Mouse (Mus musculus): ENCODE measurements at regions not wholly inside any gene's neighbourhood (a gene's known extent, or its start where the extent isn't known, plus 50 kb on each side); places are given as distances from the start of the nearest gene placed in this dataset.

GRCm38 (mm10) chr13:78580863-78581595 lies 381.5 kb upstream of the Nr2f1 start:
- no peak for DNase-seq (ENCODE audit: low spot score in 2 of 2)

GRCm38 (mm10) chr13:78577497-78577896 lies 377.9 kb upstream of the Nr2f1 start:
- DNase-seq (ENCODE audit: low spot score in 2 of 2), result no peak

GRCm38 (mm10) chr13:78576300-78577296 lies 377.0 kb upstream of the Nr2f1 start:
- no peak for DNase-seq (ENCODE audit: low spot score in 2 of 2)

- no peak for DNase-seq (ENCODE audit: low spot score in 2 of 2)
These were observed 371.5 kb upstream of the Nr2f1 start for GRCm38 (mm10) chr13:78571093-78571492.

- no peak for DNase-seq (ENCODE audit: low spot score in 2 of 2)
These were observed 324.9 kb upstream of the Nr2f1 start for GRCm38 (mm10) chr13:78524446-78524937.

GRCm38 (mm10) chr13:78520771-78521170 lies 321.2 kb upstream of the Nr2f1 start:
- DNase-seq (ENCODE audit: low spot score in 2 of 2), result no peak

- no peak for DNase-seq (ENCODE audit: low spot score in 2 of 2)
These were observed 320.6 kb upstream of the Nr2f1 start for GRCm38 (mm10) chr13:78520186-78520585.

GRCm38 (mm10) chr13:78500551-78500950 lies 301.0 kb upstream of the Nr2f1 start:
- no peak for DNase-seq (ENCODE audit: low spot score in 2 of 2)

- no peak for DNase-seq (ENCODE audit: low spot score in 2 of 2)
These were observed 284.3 kb upstream of the Nr2f1 start for GRCm38 (mm10) chr13:78483760-78484357.

- peak in 1 of 2 experiments; percentile 51 for DNase-seq (ENCODE audit: low spot score in 2 of 2)
These were observed 283.6 kb upstream of the Nr2f1 start for GRCm38 (mm10) chr13:78482929-78483759.

- DNase-seq (ENCODE audit: low spot score in 2 of 2), result no peak
These were observed 251.9 kb upstream of the Nr2f1 start for GRCm38 (mm10) chr13:78451333-78452070.

GRCm38 (mm10) chr13:78446726-78447031 lies 247.1 kb upstream of the Nr2f1 start:
- no peak for DNase-seq (ENCODE audit: low spot score in 2 of 2)

- DNase-seq (ENCODE audit: low spot score in 2 of 2), result no peak
These were observed 246.6 kb upstream of the Nr2f1 start for GRCm38 (mm10) chr13:78445891-78446725.

- DNase-seq (ENCODE audit: low spot score in 2 of 2), result no peak
These were observed 245.3 kb upstream of the Nr2f1 start for GRCm38 (mm10) chr13:78444691-78445349.

- DNase-seq (ENCODE audit: low spot score in 2 of 2), result no peak
These were observed 228.9 kb upstream of the Nr2f1 start for GRCm38 (mm10) chr13:78428469-78428868.

GRCm38 (mm10) chr13:78428084-78428445 lies 228.5 kb upstream of the Nr2f1 start:
- DNase-seq (ENCODE audit: low spot score in 2 of 2), result no peak

- no peak for DNase-seq (ENCODE audit: low spot score in 2 of 2)
These were observed 227.9 kb upstream of the Nr2f1 start for GRCm38 (mm10) chr13:78427141-78428083.

GRCm38 (mm10) chr13:78426306-78426921 lies 226.9 kb upstream of the Nr2f1 start:
- no peak for DNase-seq (ENCODE audit: low spot score in 2 of 2)
